Mouse (Mus musculus) T-helper 2 cell (primary cell): ENCODE measurements around the gene Rasgef1a.

Experiments used
- in situ Hi-C: fragments of 300-600 bp; cut with MboI, MseI; formaldehyde crosslinking; loops from one replicate; pipeline ENCODE4 v1.15.1; 2025; ENCODE audit warnings: high pct_unique_total_duplicates

Rasgef1a gene

GRCm38 (mm10) chr6:118127827-118128487, 116.7 kb downstream of the Rasgef1a start:
- in situ Hi-C loops, result no loop called here

- in situ Hi-C loops, result no loop called here
Measured at GRCm38 (mm10) chr6:118130022-118130421, 118.8 kb downstream of the Rasgef1a start.

- in situ Hi-C loops, result no loop called here
Measured at GRCm38 (mm10) chr6:118134461-118134860, 123.2 kb downstream of the Rasgef1a start.

- in situ Hi-C loops, result no loop called here
Measured at GRCm38 (mm10) chr6:118137148-118137547, 125.9 kb downstream of the Rasgef1a start.

GRCm38 (mm10) chr6:118138731-118139709, 127.8 kb downstream of the Rasgef1a start, which contains the start of gene Csgalnact2:
TSS of gene Csgalnact2 (minus strand) at chr6:118139140.
- in situ Hi-C loops, result no loop called here

- in situ Hi-C loops, result no loop called here
Measured at GRCm38 (mm10) chr6:118140961-118141360, 129.7 kb downstream of the Rasgef1a start.
